Mouse (Mus musculus): Measurements from ENCODE around the gene Rad51ap2. TPM values are rescaled to one million over a fixed set of nuclear protein-coding genes. Genes with fewer than 3 reads are reported as not detected.

Gene Rad51ap2
- polyA plus RNA-seq (2012; rRNA removed): 0.13 and 0.21 TPM in 2 replicates

DNA sequence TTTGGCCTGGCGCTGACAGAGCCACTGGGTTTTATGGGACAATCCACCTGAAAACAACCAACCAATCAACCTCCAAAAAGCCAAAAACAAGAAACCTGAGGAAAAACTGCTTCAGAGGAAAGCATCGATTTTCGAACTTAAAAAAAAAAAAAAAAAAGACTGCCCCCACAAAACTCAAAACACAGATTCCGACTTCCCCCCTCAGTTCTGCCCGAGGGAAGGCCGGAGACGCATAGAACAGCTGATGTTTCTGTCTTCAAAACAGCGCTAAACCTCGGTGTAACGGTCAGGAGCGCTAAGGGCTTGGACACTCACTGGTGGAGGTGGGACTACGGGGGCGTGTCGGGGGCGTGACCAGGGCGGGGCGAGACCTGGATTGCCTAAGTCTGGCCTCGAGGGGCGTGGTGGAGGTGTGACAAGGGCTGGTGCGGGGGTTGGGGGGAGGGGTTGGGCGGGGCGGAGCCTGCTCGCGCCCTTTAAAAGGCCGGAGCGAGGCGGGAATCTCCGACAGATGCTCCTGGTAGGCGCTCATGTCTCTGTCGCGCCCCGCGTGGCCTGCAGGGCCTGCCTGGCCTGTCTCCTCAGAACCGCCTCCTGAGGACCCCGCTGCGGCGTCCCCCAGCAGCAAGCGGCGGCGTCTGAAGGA is at the start of gene Rad51ap2:
TSS of gene Rad51ap2 (plus strand) at position 531 of the 646 bp plus-strand sequence.

DNA sequence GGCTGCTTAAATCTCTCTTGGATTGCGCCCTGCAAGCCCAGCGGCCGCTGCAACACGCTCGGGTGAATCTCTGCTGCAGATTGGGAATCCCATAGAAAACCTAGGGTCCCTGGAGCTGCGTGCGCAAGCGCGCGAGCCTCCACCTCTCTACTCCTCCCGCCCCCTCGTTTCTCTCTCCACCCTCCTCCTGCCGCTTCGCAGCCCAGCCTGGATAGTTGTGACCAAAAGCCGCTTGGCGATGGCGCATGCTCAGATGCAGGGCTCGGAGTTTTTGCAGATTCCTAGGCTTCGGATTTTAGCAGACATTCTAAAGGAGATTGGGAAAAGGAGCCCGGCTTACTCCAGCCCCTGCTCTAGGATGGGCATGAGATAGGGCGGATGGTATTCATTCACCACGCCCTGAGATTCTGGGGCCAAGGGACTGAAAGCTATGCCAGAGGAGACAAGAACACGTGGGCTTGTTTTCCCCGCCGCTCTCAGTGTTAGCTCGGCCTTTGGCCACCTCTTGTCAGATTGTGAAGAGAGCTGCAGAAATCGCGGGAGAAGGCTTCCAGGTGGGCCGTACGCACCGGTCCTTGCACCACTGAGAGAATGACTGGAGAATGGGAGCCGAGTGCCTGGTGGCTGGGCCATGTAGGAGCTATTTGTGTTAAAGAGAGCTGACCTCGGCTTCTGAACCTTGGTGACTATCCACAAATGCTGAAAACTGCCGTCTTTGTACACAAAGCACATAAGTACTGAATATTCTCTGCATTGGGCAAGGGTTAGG is 19.2 kb upstream of the Rad51ap2 start, which contains the start of gene Vsnl1:
TSS of gene Vsnl1 (minus strand) at position 117 of the 769 bp plus-strand sequence.

Other genes starting within 250 kb of the Rad51ap2 start
- not detected in 2 replicates for gene Msgn1, start 247.1 kb upstream of the Rad51ap2 start, polyA plus RNA-seq (2012; rRNA removed)
- gene Gen1, start 190.3 kb upstream of the Rad51ap2 start, polyA plus RNA-seq (2012; rRNA removed): 9.6 and 9.8 TPM in 2 replicates
- 89.7 and 203 TPM in 2 replicates for gene Smc6, start 190.2 kb upstream of the Rad51ap2 start, polyA plus RNA-seq (2012; rRNA removed)
- gene Vsnl1, start 19.5 kb upstream of the Rad51ap2 start, polyA plus RNA-seq (2012; rRNA removed): 0.94 and 2.1 TPM in 2 replicates

Measured in central nervous system, embryonic 11.5 days (tissue).